Mouse (Mus musculus) 3T3-L1 (cell line): ENCODE results near the gene Stip1.
"Not testable (repeated sequence)": the region's sequence is repeated elsewhere in the genome, so short reads cannot be mapped to it uniquely, and the experiment has no call there.

Source experiments
- DNase-seq: peaks from one replicate; pipeline ENCODE4 v3.0.0-alpha.2; 2015; ENCODE audit warnings: low read depth, low spot score

Stip1 gene

GRCm38 (mm10) chr19:7039841-7040636, at the start of gene Stip1:
Gene Stip1 (minus strand): TSS chr19:7039967.
- peak; percentile 100 for DNase-seq

- peak; percentile 69 for DNase-seq
Measured at GRCm38 (mm10) chr19:7089050-7089449, 49.3 kb upstream of the Stip1 start.

GRCm38 (mm10) chr19:7088558-7088957, 48.8 kb upstream of the Stip1 start:
- DNase-seq: no peak

- no peak for DNase-seq
Measured at GRCm38 (mm10) chr19:7084734-7085133, 45.0 kb upstream of the Stip1 start.

GRCm38 (mm10) chr19:7083035-7083794, 43.4 kb upstream of the Stip1 start:
- DNase-seq: no peak

GRCm38 (mm10) chr19:7081516-7082266, 41.9 kb upstream of the Stip1 start:
- no peak for DNase-seq

GRCm38 (mm10) chr19:7078271-7078670, 38.5 kb upstream of the Stip1 start:
- peak; percentile 60 for DNase-seq

GRCm38 (mm10) chr19:7077666-7078065, 37.9 kb upstream of the Stip1 start:
- DNase-seq: no peak

GRCm38 (mm10) chr19:7075336-7075735, 35.6 kb upstream of the Stip1 start:
- DNase-seq: not testable (repeated sequence)

- no peak for DNase-seq
Measured at GRCm38 (mm10) chr19:7073997-7074781, 34.4 kb upstream of the Stip1 start.

- no peak for DNase-seq
Measured at GRCm38 (mm10) chr19:7072221-7072620, 32.5 kb upstream of the Stip1 start.

GRCm38 (mm10) chr19:7070775-7071174, 31.0 kb upstream of the Stip1 start:
- no peak for DNase-seq

- DNase-seq: no peak
Measured at GRCm38 (mm10) chr19:7069781-7070763, 30.3 kb upstream of the Stip1 start.

- DNase-seq: no peak
Measured at GRCm38 (mm10) chr19:7068661-7069531, 29.1 kb upstream of the Stip1 start.

- peak; percentile 86 for DNase-seq
Measured at GRCm38 (mm10) chr19:7068136-7068535, 28.4 kb upstream of the Stip1 start.

GRCm38 (mm10) chr19:7067344-7068050, 27.7 kb upstream of the Stip1 start:
- no peak for DNase-seq

GRCm38 (mm10) chr19:7066828-7067342, 27.1 kb upstream of the Stip1 start:
- DNase-seq: no peak
